ENCODE assay signal across 9 mouse cellular contexts in the genomic region with DNA sequence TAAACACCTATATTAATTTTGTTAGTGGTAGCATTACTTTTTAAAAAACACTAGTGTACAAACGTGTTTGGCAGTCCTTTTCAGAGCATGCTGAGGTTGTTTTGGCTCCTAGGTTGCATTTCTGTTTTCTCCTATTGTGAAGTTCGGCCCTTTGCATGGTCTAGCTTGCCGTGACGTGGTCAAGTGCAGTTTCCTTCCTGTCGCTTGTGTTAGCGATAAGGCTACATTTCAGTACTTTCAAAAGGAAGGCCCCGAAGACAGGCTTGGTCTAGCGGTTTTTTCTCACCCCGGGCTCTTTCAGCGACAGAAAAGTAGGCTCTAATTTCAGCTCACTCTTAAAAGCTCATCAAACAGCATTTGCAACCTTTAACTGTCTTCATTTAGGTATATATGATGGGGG. TPM values are rescaled to one million over a fixed set of nuclear protein-coding genes. Genes with fewer than 3 reads are reported as not detected.
DNase-seq lines count a peak whose midpoint lies in the region; TF ChIP-seq lines count a peak whose summit lies in the region.
"Had no signal": no experiment of that assay in that cellular context is flagged by ENCODE, and none has a peak within 500 bp of the region (broad histone marks: within the 10 kb centered on the region; RNA-seq: fewer than 3 reads in every experiment).

No protein-coding gene starts in this region.

- TF ChIP-seq POLR2A in liver, adult 2 months (IDR thresholded peaks at IDR 0.05; ENCODE audit: extremely low read depth, insufficient read depth, low read length) = no peak
- TF ChIP-seq POLR2A in small intestine, adult 2 months (IDR thresholded peaks at IDR 0.05; ENCODE audit: low read depth, low read length) = peak; percentile 18; the same call in 1 of the 2 replicates

- no peak for TF ChIP-seq CTCF in liver, adult 2 months (IDR thresholded peaks at IDR 0.05; ENCODE audit: low read depth, low read length)
- TF ChIP-seq CTCF in small intestine, adult 2 months (IDR thresholded peaks at IDR 0.05; ENCODE audit: extremely low read depth, insufficient read length, insufficient replicate concordance, low read depth, low read length) = no peak

- peaks cover 12% of the 10 kb centered on the region for H3K4me1 ChIP-seq in liver, adult 2 months (ENCODE audit: control insufficient read depth, insufficient read depth, low read length)
- H3K4me1 ChIP-seq in small intestine, adult 2 months (ENCODE audit: control insufficient read depth, insufficient read depth, insufficient read length, low read length) = peaks cover 8% of the 10 kb centered on the region
- H3K4me1 ChIP-seq in embryonic facial prominence, embryonic 10.5 days = 0 out of 2 replicates have a peak, but pooled peaks cover 3% of the 10 kb centered on the region
- H3K4me1 ChIP-seq: embryonic facial prominence, embryonic 15.5 days had no signal

- peak; percentile 29 for DNase-seq in adrenal gland, postnatal 10 days
- no peak for DNase-seq in adrenal gland, adult 18-20 months (ENCODE audit: low spot score in 2 of 2)
- peak; percentile 77 for DNase-seq in heart, adult 8-10 months (ENCODE audit: low spot score)
- peak; percentile 29 for DNase-seq in liver, adult 2 months (ENCODE audit: extremely low read depth, low read depth, low spot score)
- no peak for DNase-seq in embryonic facial prominence, embryonic 10.5 days (ENCODE audit: low spot score)
- DNase-seq in layer of hippocampus, adult 11-12 months (ENCODE audit: low spot score) = no peak
- DNase-seq in left cerebral cortex, adult 8-10 months (ENCODE audit: low spot score in 2 of 2) = no peak

- no peaks in the 10 kb centered on the region for H3K27me3 ChIP-seq in liver, adult 2 months (ENCODE audit: control insufficient read depth, insufficient read depth, low read length)
- no peaks in the 10 kb centered on the region for H3K27me3 ChIP-seq in small intestine, adult 2 months (ENCODE audit: control insufficient read depth, insufficient read depth, low read length)
- H3K27me3 ChIP-seq in embryonic facial prominence, embryonic 10.5 days (replicated peaks; ENCODE audit: low read depth, poor library complexity, severe bottlenecking) = no peaks in the 10 kb centered on the region
- H3K27me3 ChIP-seq: embryonic facial prominence, embryonic 15.5 days had no signal

- H3K79me2 ChIP-seq in liver, adult 2 months (ENCODE audit: control insufficient read depth, insufficient read depth, low read length) = peaks cover 21% of the 10 kb centered on the region; the same call in 1 of the 2 replicates

- H3K36me3 ChIP-seq in liver, adult 2 months (ENCODE audit: control insufficient read depth, insufficient read depth, low read length) = peaks cover 4% of the 10 kb centered on the region; the same call in 1 of the 2 replicates
- H3K36me3 ChIP-seq in small intestine, adult 2 months (ENCODE audit: control insufficient read depth, insufficient read depth, low read length) = peaks cover 8% of the 10 kb centered on the region
- no peaks in the 10 kb centered on the region for H3K36me3 ChIP-seq in embryonic facial prominence, embryonic 10.5 days (replicated peaks)
- H3K36me3 ChIP-seq: embryonic facial prominence, embryonic 15.5 days had no signal

- WGBS in liver, adult 2 months = 83% methylated on average over 10 of the region's 10 CpGs
- WGBS in small intestine, adult 2 months = 66% methylated on average over 10 of the region's 10 CpGs
- 78% methylated on average over 10 of the region's 10 CpGs for WGBS in embryonic facial prominence, embryonic 10.5 days

- H3K27ac ChIP-seq in liver, adult 2 months (replicated peaks; ENCODE audit: insufficient read depth, low read depth, low read length) = 0 out of 2 replicates have a peak overlapping the region, but pooled peaks have one; percentile 53
- H3K27ac ChIP-seq in small intestine, adult 2 months (ENCODE audit: insufficient read depth, low read depth, low read length) = peak overlapping the region; percentile 79
- H3K27ac ChIP-seq in embryonic facial prominence, embryonic 10.5 days (replicated peaks) = no peak overlapping the region
- H3K27ac ChIP-seq: embryonic facial prominence, embryonic 15.5 days had no signal

- H3K9ac ChIP-seq in liver, adult 2 months (ENCODE audit: low read depth, low read length) = no peak overlapping the region
- H3K9ac ChIP-seq: embryonic facial prominence, embryonic 15.5 days had no signal

- peak overlapping the region; percentile 49; the same call in 1 of the 2 replicates for H3K4me3 ChIP-seq in liver, adult 2 months (ENCODE audit: insufficient read depth, low read depth, low read length)
- H3K4me3 ChIP-seq in small intestine, adult 2 months (ENCODE audit: low read depth, low read length) = no peak overlapping the region
- no peak overlapping the region for H3K4me3 ChIP-seq in embryonic facial prominence, embryonic 10.5 days
- H3K4me3 ChIP-seq: embryonic facial prominence, embryonic 15.5 days had no signal

- no peaks in the 10 kb centered on the region for H3K9me3 ChIP-seq in embryonic facial prominence, embryonic 10.5 days
- H3K9me3 ChIP-seq: embryonic facial prominence, embryonic 15.5 days had no signal

RNA-seq across cellular contexts. Expression of gene Sugt1, which starts 52.2 kb away (rescaled TPM):
- total RNA-seq in adrenal gland, postnatal 10 days (2021) = 100 to 1,000 TPM in 1 of 2 experiments, 10 to 100 TPM in 1; 98.5 to 126 TPM
- total RNA-seq in adrenal gland, adult 18-20 months (2021) = 100 to 1,000 TPM in 1 of 2 experiments, 10 to 100 TPM in 1; 79.4 to 121 TPM
- total RNA-seq in heart, adult 8-10 months (2022) = 10 to 100 TPM; 61.8 to 67.5 (median 62.6) TPM
- total RNA-seq in liver, adult 2 months (2014; rRNA removed) = 25.6 and 30.0 TPM in 2 replicates
- 3.3 and 3.4 TPM in 2 replicates for polyA plus RNA-seq in liver, adult 2 months (2012; rRNA removed)
- polyA plus RNA-seq in small intestine, adult 2 months (2012; rRNA removed) = 1.2 and 1.7 TPM in 2 replicates
- 151 and 155 TPM in 2 replicates for polyA plus RNA-seq in embryonic facial prominence, embryonic 10.5 days (2016; fragmentation: Nextera tagmentation; extraction: Ambion mirVana)
- 10 to 100 TPM; 87.9 to 97.3 (median 91.3) TPM for total RNA-seq in left cerebral cortex, adult 8-10 months (2022)

RNA-seq across cellular contexts. Expression of gene Wbp4, which starts 54.0 kb away (rescaled TPM):
- total RNA-seq in adrenal gland, postnatal 10 days (2021) = 10 to 100 TPM; 33.5 to 33.6 TPM
- total RNA-seq in adrenal gland, adult 18-20 months (2021) = 10 to 100 TPM; 31.6 to 39.4 TPM
- 10 to 100 TPM; 20.6 to 24.0 (median 21.6) TPM for total RNA-seq in heart, adult 8-10 months (2022)
- 6.1 and 7.7 TPM in 2 replicates for total RNA-seq in liver, adult 2 months (2014; rRNA removed)
- 2.1 and 2.5 TPM in 2 replicates for polyA plus RNA-seq in liver, adult 2 months (2012; rRNA removed)
- 0.98 and 2.0 TPM in 2 replicates for polyA plus RNA-seq in small intestine, adult 2 months (2012; rRNA removed)
- polyA plus RNA-seq in embryonic facial prominence, embryonic 10.5 days (2016; fragmentation: Nextera tagmentation; extraction: Ambion mirVana) = 48.1 and 54.8 TPM in 2 replicates
- total RNA-seq in left cerebral cortex, adult 8-10 months (2022) = 10 to 100 TPM; 45.6 to 51.2 (median 51.0) TPM

RNA-seq across cellular contexts. Expression of gene Elf1, which starts 54.3 kb away (rescaled TPM):
- total RNA-seq in adrenal gland, postnatal 10 days (2021) = 10 to 100 TPM; 24.7 to 27.4 TPM
- total RNA-seq in adrenal gland, adult 18-20 months (2021) = 10 to 100 TPM; 19.2 to 23.1 TPM
- total RNA-seq in heart, adult 8-10 months (2022) = 10 to 100 TPM in 3 of 4 experiments, 1 to 10 TPM in 1; 9.9 to 12.5 (median 12.0) TPM
- 13.8 and 15.9 TPM in 2 replicates for total RNA-seq in liver, adult 2 months (2014; rRNA removed)
- polyA plus RNA-seq in liver, adult 2 months (2012; rRNA removed) = 5.1 and 6.4 TPM in 2 replicates
- 6.4 and 20.1 TPM in 2 replicates for polyA plus RNA-seq in small intestine, adult 2 months (2012; rRNA removed)
- 5.4 and 5.9 TPM in 2 replicates for polyA plus RNA-seq in embryonic facial prominence, embryonic 10.5 days (2016; fragmentation: Nextera tagmentation; extraction: Ambion mirVana)
- total RNA-seq in left cerebral cortex, adult 8-10 months (2022) = 1 to 10 TPM; 4.9 to 5.7 (median 5.0) TPM

Comparison
In these comparisons a context has a peak if more than half of its experiments do, and no peak if none do; other contexts are left out.
1. DNase-seq: peak in adrenal gland, postnatal 10 days (single experiment), heart, adult 8-10 months (single experiment) and liver, adult 2 months (single experiment); none in adrenal gland, adult 18-20 months (0 of 2), embryonic facial prominence, embryonic 10.5 days (single experiment), layer of hippocampus, adult 11-12 months (single experiment) and left cerebral cortex, adult 8-10 months (0 of 2).